Mouse (Mus musculus): ENCODE measurements around the gene Eif3i. TPM values are rescaled to one million over a fixed set of nuclear protein-coding genes. Genes with fewer than 3 reads are reported as not detected.

Eif3i gene
- total and polyA plus RNA-seq, 3 experiments, result 446 to 753 (median 667) TPM

DNA sequence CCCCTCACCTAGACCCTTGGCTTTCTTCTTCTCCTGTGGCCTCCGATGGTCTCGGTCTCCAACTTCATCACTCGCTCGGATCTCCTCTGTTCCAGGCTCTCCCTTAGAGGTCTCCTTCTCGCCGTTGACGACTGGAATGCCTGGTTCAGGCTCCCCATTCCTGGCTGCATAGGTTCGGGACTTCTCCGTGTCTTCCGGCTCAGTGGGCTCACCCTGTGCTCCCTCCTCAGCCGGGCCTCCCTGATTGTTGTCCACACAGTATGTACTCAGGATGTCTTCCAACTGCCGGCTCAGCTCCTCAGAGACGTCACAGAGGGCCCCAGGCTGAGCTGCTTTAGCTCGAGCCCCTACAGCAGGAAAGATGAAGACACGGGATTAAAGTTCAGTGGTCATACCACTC lies 38.8 kb upstream of the Eif3i start:
- H3K4me3 ChIP-seq (replicated peaks in 1 of 3; ENCODE audit: low read depth in 2 of 3, low read length in 2 of 3, poor library complexity in 1 of 3), result peak overlapping the region in 1 of 3 experiments; percentile 61
- peaks cover 28% of the 10 kb centered on the region for H3K79me2 ChIP-seq (replicated peaks; ENCODE audit: control insufficient read depth, extremely low read depth, insufficient read depth, poor library complexity, severe bottlenecking)
- H3K9me3 ChIP-seq (replicated peaks; ENCODE audit: low read length), result no peaks in the 10 kb centered on the region
- peaks cover 44 to 66% of the 10 kb centered on the region in 2 experiments for H3K36me3 ChIP-seq (replicated peaks in 1 of 2; ENCODE audit: control insufficient read depth in 1 of 2, insufficient read depth in 1 of 2, low read length in 1 of 2)
- no peak for TF ChIP-seq EP300 (IDR thresholded peaks at IDR 0.05; ENCODE audit: low read length)
- no peak for TF ChIP-seq CHD2 (IDR thresholded peaks at IDR 0.05; ENCODE audit: low read length)
- no peak for TF ChIP-seq MAFK (IDR thresholded peaks at IDR 0.05; ENCODE audit: insufficient replicate concordance, low read length)
- no peak for TF ChIP-seq ZC3H11A (IDR thresholded peaks at IDR 0.05; ENCODE audit: low read depth, low read length)
- TF ChIP-seq HCFC1 (IDR thresholded peaks at IDR 0.05; ENCODE audit: low read depth, low read length), result no peak
- TF ChIP-seq IRF4 (IDR thresholded peaks at IDR 0.05; ENCODE audit: low read depth, low read length), result no peak
- no peak for TF ChIP-seq KAT2A (IDR thresholded peaks at IDR 0.05; ENCODE audit: insufficient replicate concordance, low read length)
- no peak for TF ChIP-seq NELFE (IDR thresholded peaks at IDR 0.05; ENCODE audit: low read depth, low read length)
- TF ChIP-seq MYC (IDR thresholded peaks at IDR 0.05; ENCODE audit: low read depth, low read length), result no peak
- no peak for TF ChIP-seq SMC3 (IDR thresholded peaks at IDR 0.05; ENCODE audit: low read depth, low read length)
- TF ChIP-seq TBP (conservative IDR thresholded peaks at IDR 0.05; ENCODE audit: low read depth, low read length), result no peak
- TF ChIP-seq JUND (conservative IDR thresholded peaks at IDR 0.05; ENCODE audit: low read depth, low read length), result no peak
- TF ChIP-seq ZNF384 (IDR thresholded peaks at IDR 0.05; ENCODE audit: low read depth, low read length), result no peak
- no peak for TF ChIP-seq RAD21 (IDR thresholded peaks at IDR 0.05; ENCODE audit: low read depth, low read length)
- TF ChIP-seq USF2 (conservative IDR thresholded peaks at IDR 0.05; ENCODE audit: low read depth, low read length), result no peak
- no peak for TF ChIP-seq NRF1 (IDR thresholded peaks at IDR 0.05; ENCODE audit: low read depth, low read length)
- no peak for TF ChIP-seq USF1 (IDR thresholded peaks at IDR 0.05; ENCODE audit: low read depth, low read length)
- TF ChIP-seq POLR2A (IDR thresholded peaks at IDR 0.05; ENCODE audit: low read depth, low read length), result no peak
- no peak for TF ChIP-seq MEF2A (IDR thresholded peaks at IDR 0.05; ENCODE audit: borderline replicate concordance, low read depth, low read length)
- TF ChIP-seq TCF12 (IDR thresholded peaks at IDR 0.05; ENCODE audit: low read depth, low read length), result no peak
- no peaks in the 10 kb centered on the region for H3K27me3 ChIP-seq (replicated peaks)
- in situ Hi-C loops (cut with MboI; ENCODE audit: low pct_ligation_motif_present, low pct_unique_long_range_greater_than_20kb, low sequenced_read_pairs) (no loop called here), dilution Hi-C loops (cut with MboI; ENCODE audit: extremely low pct_ligation_motif_present, extremely low pct_unique_long_range_greater_than_20kb, low sequenced_read_pairs) (no loop called here)
- H3K27ac ChIP-seq (ENCODE audit: insufficient read depth, low read depth), result no peak overlapping the region
- no peak for DNase-seq (ENCODE audit: extremely low read depth)
- H3K4me1 ChIP-seq (ENCODE audit: control insufficient read depth in 1 of 2, insufficient read depth in 2 of 2), result peaks cover 4 to 32% of the 10 kb centered on the region in 2 experiments
- H3K4me2 ChIP-seq (ENCODE audit: insufficient read depth, low read depth, poor library complexity, severe bottlenecking), result 0 out of 2 replicates have a peak overlapping the region, but pooled peaks have one; percentile 1
- peak overlapping the region; percentile 95; the same call in 1 of the 2 replicates for H3K9ac ChIP-seq (ENCODE audit: insufficient read depth, low read depth)

DNA sequence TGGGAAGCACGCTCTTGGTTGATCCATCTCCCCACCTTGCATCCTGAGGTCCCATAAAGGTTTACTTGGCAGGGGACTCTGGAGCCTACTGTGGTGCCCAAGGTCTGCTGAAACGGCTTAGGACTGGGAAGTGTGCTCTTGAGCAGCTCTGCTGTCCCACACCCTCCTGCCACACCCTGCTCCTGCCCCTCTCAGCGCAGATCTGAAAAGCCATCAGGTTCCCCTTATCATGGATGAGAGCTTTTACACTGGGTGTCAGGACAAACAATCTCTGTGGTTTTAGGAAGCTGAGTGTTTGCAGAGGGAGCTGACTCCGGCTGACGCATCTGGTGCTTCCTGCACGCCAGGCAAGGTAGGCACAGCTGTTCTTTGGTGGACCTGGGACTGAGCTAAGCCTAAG lies 33.4 kb upstream of the Eif3i start:
- peaks cover 85 to 93% of the 10 kb centered on the region in 2 experiments for H3K36me3 ChIP-seq (replicated peaks in 1 of 2; ENCODE audit: control insufficient read depth in 1 of 2, insufficient read depth in 1 of 2, low read length in 1 of 2)
- no peak overlapping the region for H3K4me2 ChIP-seq (ENCODE audit: insufficient read depth, low read depth, poor library complexity, severe bottlenecking)
- H3K79me2 ChIP-seq (replicated peaks; ENCODE audit: control insufficient read depth, extremely low read depth, insufficient read depth, poor library complexity, severe bottlenecking), result peaks cover 13% of the 10 kb centered on the region
- H3K4me1 ChIP-seq (ENCODE audit: control insufficient read depth in 1 of 2, insufficient read depth in 2 of 2), result peaks cover 0 to 15% of the 10 kb centered on the region in 2 experiments; a peak in 2 of 4 replicates
- in situ Hi-C loops (cut with MboI; ENCODE audit: low pct_ligation_motif_present, low pct_unique_long_range_greater_than_20kb, low sequenced_read_pairs), result no loop called here
- DNase-seq (ENCODE audit: extremely low read depth), result no peak
- H3K9me3 ChIP-seq (replicated peaks; ENCODE audit: low read length), result no peaks in the 10 kb centered on the region
- no peak overlapping the region for H3K27ac ChIP-seq (ENCODE audit: insufficient read depth, low read depth)
- no peak overlapping the region for H3K4me3 ChIP-seq (replicated peaks in 1 of 3; ENCODE audit: low read depth in 2 of 3, low read length in 2 of 3, poor library complexity in 1 of 3)
- no peak overlapping the region for H3K9ac ChIP-seq (ENCODE audit: insufficient read depth, low read depth)
- TF ChIP-seq SMC3 (IDR thresholded peaks at IDR 0.05; ENCODE audit: low read depth, low read length) (no peak), USF2 (conservative IDR thresholded peaks at IDR 0.05; ENCODE audit: low read depth, low read length) (no peak), CHD1 (IDR thresholded peaks at IDR 0.05; ENCODE audit: low read depth, low read length) (no peak), BHLHE40 (IDR thresholded peaks at IDR 0.05; ENCODE audit: low read depth, low read length) (no peak), RAD21 (IDR thresholded peaks at IDR 0.05; ENCODE audit: low read depth, low read length) (no peak), USF1 (IDR thresholded peaks at IDR 0.05; ENCODE audit: low read depth, low read length) (no peak), CHD2 (IDR thresholded peaks at IDR 0.05; ENCODE audit: low read length) (no peak), ELF1 (IDR thresholded peaks at IDR 0.05; ENCODE audit: low read depth, low read length) (no peak), POLR2AphosphoS2 (IDR thresholded peaks at IDR 0.05; ENCODE audit: low read depth, low read length) (no peak)
- no peaks in the 10 kb centered on the region for H3K27me3 ChIP-seq (replicated peaks)
- dilution Hi-C loops (cut with MboI; ENCODE audit: extremely low pct_ligation_motif_present, extremely low pct_unique_long_range_greater_than_20kb, low sequenced_read_pairs), result no loop called here

All from CH12.LX (cell line).